Comparison of ENCODE assay signal across 8 mouse cellular contexts in the genomic region with DNA sequence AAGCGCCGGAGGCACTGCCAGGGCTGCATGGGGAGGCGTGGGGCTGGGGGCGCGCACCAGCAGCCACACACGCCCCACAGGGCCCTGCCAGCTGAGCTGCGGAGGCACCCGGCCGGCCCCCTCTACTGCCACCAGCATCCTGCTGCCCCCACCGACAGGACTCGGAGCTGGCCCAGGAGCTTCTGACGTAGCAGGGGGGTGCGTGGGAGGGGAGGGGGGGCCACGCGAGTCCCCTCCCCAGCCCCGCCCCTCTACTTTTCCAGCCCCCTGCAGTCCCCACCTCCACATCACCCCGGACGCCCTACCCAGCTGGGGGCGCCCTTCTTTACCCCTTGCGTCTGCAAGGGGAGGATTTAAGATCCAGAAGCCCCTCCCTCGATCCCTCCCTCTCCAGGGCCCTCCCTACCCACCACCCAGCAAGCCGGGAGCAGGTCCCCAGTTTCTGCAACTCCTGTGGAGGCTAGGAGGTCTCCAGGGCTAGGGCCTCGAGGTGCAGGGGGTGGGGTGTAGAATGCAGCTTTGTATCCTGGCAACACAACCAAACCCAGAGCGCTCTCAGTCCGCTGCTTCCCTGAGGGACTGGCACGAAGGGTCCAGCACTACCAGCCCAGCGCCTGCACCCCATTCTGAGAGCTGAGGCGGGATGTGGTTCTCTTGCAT. TPM values are rescaled to one million over a fixed set of nuclear protein-coding genes. Genes with fewer than 3 reads are reported as not detected.
DNase-seq lines count a peak whose midpoint lies in the region; ATAC-seq and TF ChIP-seq lines count a peak whose summit lies in the region.

No protein-coding gene starts in this region.

- ATAC-seq in forebrain, embryonic 13.5 days: peak; percentile 36
- peak; percentile 39 for ATAC-seq in midbrain, embryonic 12.5 days (ENCODE audit: low FRiP score, low read depth)

- peak; percentile 30 for DNase-seq in adrenal gland, postnatal 14 days
- no peak for DNase-seq in adrenal gland, adult 18-20 months (ENCODE audit: low spot score in 2 of 2)
- no peak for DNase-seq in ES-E14 (ENCODE audit: low read depth, low spot score)
- DNase-seq in layer of hippocampus, postnatal 36 days: peak; percentile 84
- DNase-seq in testis, postnatal 10 days (ENCODE audit: low spot score): peak; percentile 58
- DNase-seq in kidney, adult 9 months: no peak

- in situ Hi-C loops in ES-E14 (cut with MboI; ENCODE audit: low sequenced_read_pairs in 2 of 2, unreplicated experiment in 2 of 2): no loop called here

- under 1% methylated on average over 25 of the region's 28 CpGs for WGBS in forebrain, embryonic 13.5 days
- WGBS in midbrain, embryonic 12.5 days: 0% methylated on average over 16 of the region's 28 CpGs

- H3K36me3 ChIP-seq in ES-E14 (ENCODE audit: control insufficient read depth, insufficient read depth, low read length, poor library complexity, severe bottlenecking): no peaks in the 10 kb centered on the region
- H3K36me3 ChIP-seq in forebrain, embryonic 13.5 days (ENCODE audit: poor library complexity, severe bottlenecking): no peaks in the 10 kb centered on the region
- no peaks in the 10 kb centered on the region for H3K36me3 ChIP-seq in midbrain, embryonic 12.5 days

- H3K27me3 ChIP-seq in forebrain, embryonic 13.5 days: no peaks in the 10 kb centered on the region
- peaks cover 76% of the 10 kb centered on the region for H3K27me3 ChIP-seq in midbrain, embryonic 12.5 days

- H3K4me2 ChIP-seq in forebrain, embryonic 13.5 days: peak overlapping the region; percentile 79
- peak overlapping the region; percentile 85 for H3K4me2 ChIP-seq in midbrain, embryonic 12.5 days (replicated peaks)

- peak overlapping the region; percentile 80 to 89 for H3K4me3 ChIP-seq in ES-E14 (ENCODE audit: insufficient read depth in 1 of 2, low read depth in 1 of 2, low read length in 2 of 2, poor library complexity in 1 of 2, severe bottlenecking in 1 of 2)
- H3K4me3 ChIP-seq in forebrain, embryonic 13.5 days: peak overlapping the region; percentile 68
- peak overlapping the region; percentile 79 for H3K4me3 ChIP-seq in midbrain, embryonic 12.5 days

- peaks cover 10 to 38% of the 10 kb centered on the region in 2 experiments; a peak in 3 of 4 replicates for H3K4me1 ChIP-seq in ES-E14 (ENCODE audit: control insufficient read depth in 2 of 2, insufficient read depth in 2 of 2, low read length in 2 of 2, poor library complexity in 1 of 2)
- peaks cover 78% of the 10 kb centered on the region for H3K4me1 ChIP-seq in forebrain, embryonic 13.5 days
- peaks cover 69% of the 10 kb centered on the region for H3K4me1 ChIP-seq in midbrain, embryonic 12.5 days

- H3K9me3 ChIP-seq in ES-E14 (ENCODE audit: control insufficient read depth, insufficient read depth, low read depth, low read length): no peaks in the 10 kb centered on the region
- H3K9me3 ChIP-seq in forebrain, embryonic 13.5 days (replicated peaks): no peaks in the 10 kb centered on the region
- no peaks in the 10 kb centered on the region for H3K9me3 ChIP-seq in midbrain, embryonic 12.5 days

- no peak overlapping the region for H3K27ac ChIP-seq in ES-E14 (ENCODE audit: insufficient read depth, low read depth, low read length, poor library complexity, severe bottlenecking)
- peak overlapping the region; percentile 97 for H3K27ac ChIP-seq in forebrain, embryonic 13.5 days
- peak overlapping the region; percentile 97 for H3K27ac ChIP-seq in midbrain, embryonic 12.5 days (replicated peaks)

- peak overlapping the region; percentile 11; the same call in 1 of the 2 replicates for H3K9ac ChIP-seq in ES-E14 (ENCODE audit: insufficient read depth, low read depth, low read length, poor library complexity, severe bottlenecking)
- peak overlapping the region; percentile 90 for H3K9ac ChIP-seq in forebrain, embryonic 13.5 days
- peak overlapping the region; percentile 90 for H3K9ac ChIP-seq in midbrain, embryonic 12.5 days (replicated peaks)

TF ChIP-seq in ES-E14, 5 proteins besides CTCF, POLR2A, EP300 and RAD21:
- TF ChIP-seq ZNF384 (IDR thresholded peaks at IDR 0.05; ENCODE audit: low read depth, low read length) (no peak), HCFC1 (IDR thresholded peaks at IDR 0.05; ENCODE audit: borderline replicate concordance, insufficient read depth, low read length) (no peak), MAFK (IDR thresholded peaks at IDR 0.05; ENCODE audit: insufficient read depth, low read depth, low read length) (no peak), ZC3H11A (IDR thresholded peaks at IDR 0.05; ENCODE audit: borderline replicate concordance, low read depth, low read length) (no peak), CHD2 (IDR thresholded peaks at IDR 0.05; ENCODE audit: low read depth, low read length) (no peak)

RNA-seq across cellular contexts. Expression of gene Srcin1, which starts 2.0 kb away (rescaled TPM):
- total RNA-seq in adrenal gland, postnatal 14 days (2021): 9.2 and 10.1 TPM in 2 replicates
- 10 to 100 TPM; 11.4 to 12.3 TPM for total RNA-seq in adrenal gland, adult 18-20 months (2021)
- total RNA-seq in ES-E14 (2012; rRNA removed): 2.4 and 4.1 TPM in 2 replicates
- polyA plus RNA-seq in forebrain, embryonic 13.5 days (2015; fragmentation: Nextera tagmentation; extraction: Ambion mirVana): 5.6 and 6.4 TPM in 2 replicates
- 100 to 1,000 TPM; 230 to 247 TPM for total RNA-seq in layer of hippocampus, postnatal 36 days (2021)
- polyA plus RNA-seq in midbrain, embryonic 12.5 days (2016; fragmentation: Nextera tagmentation; extraction: Ambion mirVana): 6.5 and 7.3 TPM in 2 replicates

RNA-seq across cellular contexts. Expression of gene Epop, which starts 55.5 kb away (rescaled TPM):
- 6.3 and 6.4 TPM in 2 replicates for total RNA-seq in adrenal gland, postnatal 14 days (2021)
- 1 to 10 TPM; 5.5 to 8.2 TPM for total RNA-seq in adrenal gland, adult 18-20 months (2021)
- 100 and 109 TPM in 2 replicates for total RNA-seq in ES-E14 (2012; rRNA removed)
- 3.5 and 3.9 TPM in 2 replicates for polyA plus RNA-seq in forebrain, embryonic 13.5 days (2015; fragmentation: Nextera tagmentation; extraction: Ambion mirVana)
- 10 to 100 TPM; 33.6 to 34.2 TPM for total RNA-seq in layer of hippocampus, postnatal 36 days (2021)
- polyA plus RNA-seq in midbrain, embryonic 12.5 days (2016; fragmentation: Nextera tagmentation; extraction: Ambion mirVana): 14.2 and 16.2 TPM in 2 replicates

Comparison
In these comparisons a context has a peak if more than half of its experiments do, and no peak if none do; other contexts are left out.
1. DNase-seq: peak in adrenal gland, postnatal 14 days (single experiment), layer of hippocampus, postnatal 36 days (2 of 2) and testis, postnatal 10 days (single experiment); none in adrenal gland, adult 18-20 months (0 of 2), ES-E14 (single experiment) and kidney, adult 9 months (single experiment).
2. H3K9ac ChIP-seq: peak in every context shown above with its lines; median percentile 90 in forebrain, embryonic 13.5 days; 90 in midbrain, embryonic 12.5 days; 11 in ES-E14.
3. RNA of gene Srcin1, which starts 2.0 kb away (total RNA-seq): 230 to 247 TPM in layer of hippocampus, postnatal 36 days; 11.4 to 12.3 TPM in adrenal gland, adult 18-20 months, 9.2 to 10.1 TPM in adrenal gland, postnatal 14 days and 2.4 to 4.1 TPM in ES-E14; every median in the first group is over 10 times any median in the second.
4. Peak in every context shown above with its lines, with median percentiles within 50 percentile points of each other: H3K4me3 ChIP-seq.